Mouse (Mus musculus): Measurements from ENCODE around the gene Fstl4.
"Not testable (repeated sequence)": the region's sequence is repeated elsewhere in the genome, so short reads cannot be mapped to it uniquely, and the experiment has no call there.

DNA sequence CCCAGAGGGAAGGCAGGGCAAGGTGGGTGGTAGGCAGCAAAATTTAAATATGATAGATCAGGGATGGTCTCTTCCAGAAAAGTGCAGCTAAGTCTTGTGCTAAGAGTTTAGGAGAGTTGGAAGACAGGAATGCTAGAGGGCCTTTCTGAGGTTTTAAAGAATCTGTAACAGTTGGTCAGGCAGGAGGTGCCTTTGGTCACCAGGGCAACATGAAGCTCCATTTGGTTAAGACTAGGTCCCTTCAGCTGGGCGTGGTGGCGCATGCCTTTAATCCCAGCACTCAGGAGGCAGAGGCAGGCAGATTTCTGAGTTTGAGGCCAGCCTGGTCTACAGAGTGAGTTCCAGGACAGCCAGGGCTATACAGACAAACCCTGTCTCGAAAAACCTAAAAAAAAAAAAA lies 323.5 kb downstream of the Fstl4 start:
- TF ChIP-seq GATA1 (IDR thresholded peaks at IDR 0.05; ENCODE audit: borderline replicate concordance, low read length); FLI1 (IDR thresholded peaks at IDR 0.05; ENCODE audit: low read length): not testable (repeated sequence)

Measured in megakaryocyte, embryonic 14.5 days (primary cell).